Mouse (Mus musculus): ENCODE results near the gene Jmjd8. TPM values are rescaled to one million over a fixed set of nuclear protein-coding genes. Genes with fewer than 3 reads are reported as not detected.

Jmjd8 gene
- polyA plus RNA-seq, 1 experiment from 2014 or later: 23.0 TPM

Small RNAs within 50 kb of the gene (microRNA-seq; reads per million reads assigned to microRNA genes)
- 0.10 to 0.64 reads per million in 2 experiments for gene Mir3082
- 0.20 to 1.1 reads per million in 2 experiments for gene Mir6966

Other genes with a start within 250 kb of the Jmjd8 start
- 11.6 and 14.8 TPM in 2 replicates for gene Lmf1, start 249.8 kb upstream of the Jmjd8 start, polyA plus RNA-seq (2015; fragmentation: Nextera tagmentation; extraction: Ambion mirVana)
- 0.28 TPM in 1 of 2 replicates, not detected in the other for gene Gng13, start 111.7 kb upstream of the Jmjd8 start, polyA plus RNA-seq (2015; fragmentation: Nextera tagmentation; extraction: Ambion mirVana)
- 3.2 and 4.6 TPM in 2 replicates for gene Chtf18, start 101.4 kb upstream of the Jmjd8 start, polyA plus RNA-seq (2015; fragmentation: Nextera tagmentation; extraction: Ambion mirVana)
- gene Rpusd1, start 101.2 kb upstream of the Jmjd8 start, polyA plus RNA-seq (2015; fragmentation: Nextera tagmentation; extraction: Ambion mirVana): 8.7 and 9.4 TPM in 2 replicates
- not detected in 2 replicates for gene Mslnl, start 92.8 kb upstream of the Jmjd8 start, polyA plus RNA-seq (2015; fragmentation: Nextera tagmentation; extraction: Ambion mirVana)
- 1.4 and 1.7 TPM in 2 replicates for gene Msln, start 74.5 kb upstream of the Jmjd8 start, polyA plus RNA-seq (2015; fragmentation: Nextera tagmentation; extraction: Ambion mirVana)
- 36.6 and 38.7 TPM in 2 replicates for gene Narfl, start 55.1 kb upstream of the Jmjd8 start, polyA plus RNA-seq (2015; fragmentation: Nextera tagmentation; extraction: Ambion mirVana)
- gene Haghl, start 43.2 kb upstream of the Jmjd8 start, polyA plus RNA-seq (2015; fragmentation: Nextera tagmentation; extraction: Ambion mirVana): 31.4 and 32.9 TPM in 2 replicates
- 0.16 and 0.22 TPM in 2 replicates for gene Ccdc78, start 42.3 kb upstream of the Jmjd8 start, polyA plus RNA-seq (2015; fragmentation: Nextera tagmentation; extraction: Ambion mirVana)
- 55.4 and 60.9 TPM in 2 replicates for gene Fam173a, start 36.0 kb upstream of the Jmjd8 start, polyA plus RNA-seq (2015; fragmentation: Nextera tagmentation; extraction: Ambion mirVana)
- gene AC134908.4, start 33.2 kb upstream of the Jmjd8 start, polyA plus RNA-seq (2015; fragmentation: Nextera tagmentation; extraction: Ambion mirVana): 0.35 and 0.65 TPM in 2 replicates
- 22.8 and 28.7 TPM in 2 replicates for gene Metrn, start 31.7 kb upstream of the Jmjd8 start, polyA plus RNA-seq (2015; fragmentation: Nextera tagmentation; extraction: Ambion mirVana)
- gene Fbxl16, start 19.8 kb upstream of the Jmjd8 start, polyA plus RNA-seq (2015; fragmentation: Nextera tagmentation; extraction: Ambion mirVana): 0.72 and 0.95 TPM in 2 replicates
- gene Wdr24, start 5.2 kb upstream of the Jmjd8 start, polyA plus RNA-seq (2015; fragmentation: Nextera tagmentation; extraction: Ambion mirVana): 11.8 and 12.4 TPM in 2 replicates
- gene Stub1, start 4.5 kb downstream of the Jmjd8 start, polyA plus RNA-seq (2015; fragmentation: Nextera tagmentation; extraction: Ambion mirVana): 186 and 212 TPM in 2 replicates
- gene Rhbdl1, start 8.4 kb downstream of the Jmjd8 start, polyA plus RNA-seq (2015; fragmentation: Nextera tagmentation; extraction: Ambion mirVana): 13.6 and 17.2 TPM in 2 replicates
- 4.3 and 4.5 TPM in 2 replicates for gene Gm20683, start 12.9 kb downstream of the Jmjd8 start, polyA plus RNA-seq (2015; fragmentation: Nextera tagmentation; extraction: Ambion mirVana)
- gene Rhot2, start 16.0 kb downstream of the Jmjd8 start, polyA plus RNA-seq (2015; fragmentation: Nextera tagmentation; extraction: Ambion mirVana): 11.2 and 13.6 TPM in 2 replicates
- 3.5 and 5.5 TPM in 2 replicates for gene Wdr90, start 32.6 kb downstream of the Jmjd8 start, polyA plus RNA-seq (2015; fragmentation: Nextera tagmentation; extraction: Ambion mirVana)
- 120 and 122 TPM in 2 replicates for gene Mcrip2, start 39.9 kb downstream of the Jmjd8 start, polyA plus RNA-seq (2015; fragmentation: Nextera tagmentation; extraction: Ambion mirVana)
- 35.5 and 37.9 TPM in 2 replicates for gene Mettl26, start 46.2 kb downstream of the Jmjd8 start, polyA plus RNA-seq (2015; fragmentation: Nextera tagmentation; extraction: Ambion mirVana)
- 0.15 and 0.19 TPM in 2 replicates for gene Wfikkn1, start 52.0 kb downstream of the Jmjd8 start, polyA plus RNA-seq (2015; fragmentation: Nextera tagmentation; extraction: Ambion mirVana)
- 9.7 and 10.2 TPM in 2 replicates for gene Rab40c, start 90.9 kb downstream of the Jmjd8 start, polyA plus RNA-seq (2015; fragmentation: Nextera tagmentation; extraction: Ambion mirVana)
- gene Pigq, start 116.1 kb downstream of the Jmjd8 start, polyA plus RNA-seq (2015; fragmentation: Nextera tagmentation; extraction: Ambion mirVana): 27.6 and 28.6 TPM in 2 replicates
- not detected in 2 replicates for gene Nhlrc4, start 116.1 kb downstream of the Jmjd8 start, polyA plus RNA-seq (2015; fragmentation: Nextera tagmentation; extraction: Ambion mirVana)
- 0.14 TPM in 1 of 2 replicates, not detected in the other for gene A930017K11Rik, start 123.7 kb downstream of the Jmjd8 start, polyA plus RNA-seq (2015; fragmentation: Nextera tagmentation; extraction: Ambion mirVana)
- 6.7 and 8.4 TPM in 2 replicates for gene Capn15, start 156.9 kb downstream of the Jmjd8 start, polyA plus RNA-seq (2015; fragmentation: Nextera tagmentation; extraction: Ambion mirVana)
- 9.0 and 10.9 TPM in 2 replicates for gene Rab11fip3, start 240.7 kb downstream of the Jmjd8 start, polyA plus RNA-seq (2015; fragmentation: Nextera tagmentation; extraction: Ambion mirVana)